Mouse (Mus musculus) CH12.LX (cell line): Measurements from ENCODE around the gene Hemgn. TPM values are rescaled to one million over a fixed set of nuclear protein-coding genes. Genes with fewer than 3 reads are reported as not detected.

Experiments
- DNase-seq: peaks from one replicate; pipeline ENCODE4 v3.0.0-alpha.2; 2013; ENCODE audit errors: extremely low read depth
- H3K27ac ChIP-seq: 2 replicates; pipeline ENCODE4 v1.5.1; 2012; ENCODE audit warnings: low read depth, mild to moderate bottlenecking, control low read depth, moderate library complexity; ENCODE audit not compliant: insufficient read depth
- H3K27me3 ChIP-seq: replicated peaks from 2 replicates; pipeline ENCODE3; 2012; ENCODE audit warnings: inconsistent platforms
- H3K36me3 ChIP-seq, 2 experiments: replicated peaks in 1 of 2; 2 replicates each; pipeline versions ENCODE3 to v1.6.1; 2012; ENCODE audit warnings: inconsistent platforms in 1 of 2, low read length in 1 of 2, mild to moderate bottlenecking in 1 of 2, mixed read lengths in 1 of 2, moderate library complexity in 1 of 2; ENCODE audit not compliant: control insufficient read depth in 1 of 2, insufficient read depth in 1 of 2
- H3K4me1 ChIP-seq, 2 experiments: 2 replicates each; pipeline ENCODE4 v1.6.1; 2012; ENCODE audit warnings: inconsistent platforms in 1 of 2, moderate library complexity in 1 of 2; ENCODE audit not compliant: insufficient read depth in 2 of 2, control insufficient read depth in 1 of 2
- H3K4me2 ChIP-seq: 2 replicates; pipeline ENCODE4 v1.6.1; 2012; ENCODE audit warnings: low read depth, mild to moderate bottlenecking, control low read depth; ENCODE audit not compliant: poor library complexity, insufficient read depth, severe bottlenecking
- H3K4me3 ChIP-seq, 3 experiments: fragments of 150-350 bp in 1 of 3; sonication (generic) in 1 of 3; replicated peaks in 1 of 3; 2 replicates each; pipeline versions ENCODE3 to v1.5.1; 2011 to 2012; ENCODE audit warnings: low read depth in 2 of 3, low read length in 2 of 3, mild to moderate bottlenecking in 2 of 3, moderate library complexity in 2 of 3, control low read depth in 1 of 3, improper control_type of control experiment in 1 of 3, inconsistent platforms in 1 of 3, mixed read lengths in 1 of 3; ENCODE audit not compliant: poor library complexity in 1 of 3
- H3K79me2 ChIP-seq: replicated peaks from 2 replicates; pipeline ENCODE4 v1.6.1; 2012; ENCODE audit warnings: mild to moderate bottlenecking, moderate library complexity; ENCODE audit not compliant: control insufficient read depth, poor library complexity, insufficient read depth, severe bottlenecking; ENCODE audit errors: extremely low read depth
- H3K9ac ChIP-seq: 2 replicates; pipeline ENCODE4 v1.6.1; 2012; ENCODE audit warnings: low read depth, mild to moderate bottlenecking, control low read depth, moderate library complexity; ENCODE audit not compliant: insufficient read depth
- H3K9me3 ChIP-seq: replicated peaks from 2 replicates; pipeline ENCODE3; 2012; ENCODE audit warnings: low read length, inconsistent platforms, mixed read lengths
- BHLHE40 ChIP-seq: IDR thresholded peaks from 2 replicates; pipeline ENCODE4 v1.6.1; 2011; ENCODE audit warnings: mild to moderate bottlenecking, low read depth, low read length, improper control_type of control experiment
- CHD1 ChIP-seq: IDR thresholded peaks from 2 replicates; pipeline ENCODE4 v1.6.1; 2012; ENCODE audit warnings: low read depth, low read length, improper control_type of control experiment, inconsistent platforms
- E2F4 ChIP-seq: IDR thresholded peaks from 2 replicates; pipeline ENCODE4 v1.6.1; 2011; ENCODE audit warnings: low read depth, low read length, improper control_type of control experiment; ENCODE audit not compliant: insufficient replicate concordance
- ELF1 ChIP-seq: IDR thresholded peaks from 2 replicates; pipeline ENCODE4 v1.6.1; 2014; ENCODE audit warnings: low read depth, mild to moderate bottlenecking, inconsistent platforms, low read length, improper control_type of control experiment
- GABPA ChIP-seq: IDR thresholded peaks from 2 replicates; pipeline ENCODE4 v1.6.1; 2012; ENCODE audit warnings: low read depth, low read length, improper control_type of control experiment, inconsistent platforms; ENCODE audit not compliant: insufficient replicate concordance
- IRF4 ChIP-seq: IDR thresholded peaks from 2 replicates; pipeline ENCODE4 v1.6.1; 2014; ENCODE audit warnings: low read depth, mild to moderate bottlenecking, inconsistent platforms, low read length, improper control_type of control experiment
- JUN ChIP-seq: IDR thresholded peaks from 2 replicates; pipeline ENCODE4 v1.6.1; 2011; ENCODE audit warnings: low read depth, mild to moderate bottlenecking, low read length, improper control_type of control experiment, moderate library complexity; ENCODE audit not compliant: insufficient read depth
- MAFK ChIP-seq: IDR thresholded peaks from 2 replicates; pipeline ENCODE4 v1.6.1; 2011; ENCODE audit warnings: low read length, improper control_type of control experiment; ENCODE audit not compliant: insufficient replicate concordance
- MAZ ChIP-seq: IDR thresholded peaks from 2 replicates; pipeline ENCODE4 v1.6.1; 2012; ENCODE audit warnings: low read depth, mild to moderate bottlenecking, inconsistent platforms, low read length, improper control_type of control experiment, moderate library complexity
- MYC ChIP-seq: IDR thresholded peaks from 2 replicates; pipeline ENCODE4 v1.6.1; 2011; ENCODE audit warnings: low read depth, mild to moderate bottlenecking, improper control_type of control experiment, low read length
- NELFE ChIP-seq: IDR thresholded peaks from 2 replicates; pipeline ENCODE4 v1.6.1; 2011; ENCODE audit warnings: low read depth, low read length, improper control_type of control experiment
- SIN3A ChIP-seq: IDR thresholded peaks from 2 replicates; pipeline ENCODE4 v1.6.1; 2012; ENCODE audit warnings: low read length, improper control_type of control experiment, inconsistent platforms
- SMC3 ChIP-seq: IDR thresholded peaks from 2 replicates; pipeline ENCODE4 v1.6.1; 2011; ENCODE audit warnings: low read depth, low read length, improper control_type of control experiment
- TBP ChIP-seq: conservative IDR thresholded peaks from 2 replicates; pipeline ENCODE4 v1.6.1; 2011; ENCODE audit warnings: low read depth, low read length, improper control_type of control experiment
- USF1 ChIP-seq: IDR thresholded peaks from 2 replicates; pipeline ENCODE4 v1.6.1; 2014; ENCODE audit warnings: low read depth, mild to moderate bottlenecking, inconsistent platforms, low read length, improper control_type of control experiment
- ZC3H11A ChIP-seq: IDR thresholded peaks from 2 replicates; pipeline ENCODE4 v1.6.1; 2012; ENCODE audit warnings: low read depth, mild to moderate bottlenecking, inconsistent platforms, low read length, improper control_type of control experiment
- ZKSCAN1 ChIP-seq: IDR thresholded peaks from 2 replicates; pipeline ENCODE4 v1.6.1; 2012; ENCODE audit warnings: low read depth, inconsistent platforms, low read length, improper control_type of control experiment, borderline replicate concordance
- ZMIZ1 ChIP-seq: IDR thresholded peaks from 2 replicates; pipeline ENCODE4 v1.6.1; 2012; ENCODE audit warnings: low read depth, mild to moderate bottlenecking, inconsistent platforms, low read length, improper control_type of control experiment
- dilution Hi-C: fragments of 300-500 bp; cut with MboI; formaldehyde crosslinking; loops from 2 replicates; pipeline ENCODE4 v1.14.3; 2020; ENCODE audit warnings: low sequenced_read_pairs; ENCODE audit not compliant: extremely low pct_unique_long_range_greater_than_20kb, extremely low pct_ligation_motif_present
- in situ Hi-C: fragments of 300-500 bp; cut with MboI; formaldehyde crosslinking; loops from 3 replicates; pipeline ENCODE4 v1.14.3; 2019; ENCODE audit warnings: low sequenced_read_pairs, low pct_ligation_motif_present, low pct_unique_long_range_greater_than_20kb, mixed read lengths
- polyA plus RNA-seq: library from polyadenylated mRNA; unstranded; fragments of >175 nt; gene quantifications from 2 replicates; pipeline ENCODE4 v1.2.1, GENCODE M21; 2012; ENCODE audit warnings: low read depth; ENCODE audit not compliant: insufficient read length
- total RNA-seq, 2 experiments: library from RNA; depleted of rRNA; stranded (reverse); fragments of 300-350 nt in 1 of 2; fragments of >200 nt in 1 of 2; gene quantifications; 2 replicates each; pipeline ENCODE4 v1.2.3; 2012 to 2014

The Hemgn gene
- total and polyA plus RNA-seq, 3 experiments, result not detected

DNA sequence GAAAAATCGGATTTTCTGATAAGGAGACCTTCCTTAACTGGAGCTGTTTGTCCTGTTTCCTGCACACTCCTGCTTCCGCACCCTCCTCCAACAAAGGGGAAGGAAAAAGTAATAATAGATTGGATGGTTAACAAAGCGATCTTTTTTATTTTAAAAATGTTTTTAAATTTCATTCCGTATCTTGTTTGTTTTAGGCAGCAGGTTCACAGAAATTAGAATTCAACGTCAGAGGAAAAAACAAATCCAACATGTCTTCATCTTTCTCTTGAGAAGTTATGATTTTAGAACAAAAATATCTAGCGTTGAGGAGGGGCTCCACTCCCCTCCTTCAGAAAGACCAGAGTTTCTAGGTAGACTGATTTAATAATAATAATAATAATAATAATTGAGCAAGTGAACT, 67.1 kb downstream of the Hemgn start:
- Histone ChIP-seq H3K79me2 (no peaks in the 10 kb centered on the region), H3K36me3 (no peaks in the 10 kb centered on the region), H3K27ac (no peak overlapping the region), H3K4me2 (no peak overlapping the region), H3K9me3 (peaks cover 27% of the 10 kb centered on the region), H3K27me3 (no peaks in the 10 kb centered on the region), H3K4me1 (no peaks in the 10 kb centered on the region), H3K9ac (no peak overlapping the region), H3K4me3 (no peak overlapping the region)
- in situ Hi-C loops (no loop called here), dilution Hi-C loops (no loop called here)
- TF ChIP-seq ELF1, result no peak
- TF ChIP-seq SMC3, result no peak
- TF ChIP-seq TBP, result no peak
- TF ChIP-seq E2F4, result no peak
- no peak for TF ChIP-seq JUN
- no peak for TF ChIP-seq MAFK
- no peak for TF ChIP-seq GABPA
- DNase-seq, result no peak

- TF ChIP-seq SIN3A (no peak), TBP (no peak), USF1 (no peak), MYC (no peak), BHLHE40 (no peak), GABPA (no peak), NELFE (no peak), JUN (no peak), IRF4 (no peak), ZC3H11A (no peak), ZKSCAN1 (no peak), ZMIZ1 (no peak), CHD1 (no peak), MAZ (no peak)
- Histone ChIP-seq H3K27ac (no peak overlapping the region), H3K9ac (no peak overlapping the region), H3K9me3 (peaks cover 27% of the 10 kb centered on the region), H3K36me3 (no peaks in the 10 kb centered on the region), H3K4me2 (no peak overlapping the region), H3K4me3 (no peak overlapping the region), H3K27me3 (no peaks in the 10 kb centered on the region), H3K4me1 (no peaks in the 10 kb centered on the region), H3K79me2 (no peaks in the 10 kb centered on the region)
- dilution Hi-C loops (no loop called here), in situ Hi-C loops (no loop called here)
- DNase-seq, result no peak
Measured at GRCm38 (mm10) chr4:46345773-46346100, 67.6 kb downstream of the Hemgn start.
